Mouse (Mus musculus) monocyte, adult 59 days (primary cell): Measurements from ENCODE around the gene Thsd4. TPM values are rescaled to one million over a fixed set of nuclear protein-coding genes. Genes with fewer than 3 reads are reported as not detected.

Experiments
- total RNA-seq, 2 experiments: library from RNA; stranded (reverse); gene quantifications; one replicate each; pipeline ENCODE4 v1.2.4; 2023

Gene Thsd4
- under 1 TPM; 0.10 to 0.15 TPM for total RNA-seq

DNA sequence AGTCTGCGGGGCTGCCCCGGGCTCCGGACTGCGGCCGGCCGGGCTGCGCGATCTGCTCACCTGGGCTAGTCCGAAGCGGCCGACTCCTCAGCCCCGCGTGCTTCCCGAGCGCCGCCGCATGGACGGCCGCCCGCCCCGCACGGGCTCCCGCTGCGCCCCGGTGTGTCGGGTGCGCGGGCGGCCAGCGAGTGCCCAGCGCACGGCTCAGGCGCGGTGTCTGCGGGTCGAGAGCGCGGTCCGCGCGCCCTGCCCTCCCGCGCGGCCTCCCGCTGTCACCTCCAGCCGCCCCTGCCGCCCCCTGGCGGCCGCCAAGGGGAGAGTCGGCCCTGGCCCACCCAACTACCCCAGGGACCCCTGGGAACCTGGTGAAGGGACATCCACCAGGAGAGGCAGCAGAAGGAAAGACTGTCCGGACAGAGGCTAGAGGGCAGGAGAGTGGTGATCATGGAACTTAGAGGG is at the start of gene Thsd4:
Gene Thsd4 (minus strand): TSS at position 241 of the 459 bp plus-strand sequence.

DNA sequence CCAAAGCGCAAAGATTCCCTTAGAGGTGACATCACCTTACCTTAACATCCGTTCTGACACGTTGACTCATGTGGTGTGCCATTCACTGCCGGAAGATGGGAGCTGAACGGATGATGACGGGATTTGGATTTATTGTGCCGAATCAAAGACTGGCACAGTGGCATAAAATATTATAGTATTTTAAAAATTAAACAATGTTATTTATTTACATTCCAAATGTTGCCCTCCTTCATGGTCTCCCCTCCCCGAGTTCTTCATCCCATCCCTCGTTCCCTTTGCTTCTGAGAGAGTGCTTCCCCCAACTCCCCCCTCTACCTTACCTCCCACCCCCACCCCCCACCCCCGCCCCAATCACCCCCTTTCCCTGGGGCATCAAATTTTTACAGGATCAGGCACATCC is 561.3 kb downstream of the Thsd4 start, which contains the start of gene Nr2e3:
Gene Nr2e3 (minus strand): TSS at position 101 of the 400 bp plus-strand sequence.

Other genes starting within 250 kb of the Thsd4 start
- gene Lrrc49, start 166.1 kb upstream of the Thsd4 start, total RNA-seq = 1 to 10 TPM; 3.8 to 4.6 TPM
- gene Larp6, start 190.9 kb upstream of the Thsd4 start, total RNA-seq = not detected